Mouse (Mus musculus) ES-Bruce4 (cell line): ENCODE measurements at regions not wholly inside any gene's neighbourhood (a gene's known extent, or its start where the extent isn't known, plus 50 kb on each side); places are given as distances from the start of the nearest gene placed in this dataset.

ENCODE experiments used
- CTCF ChIP-seq: IDR thresholded peaks from one replicate; pipeline ENCODE4 v1.8.1; 2011; ENCODE audit warnings: low read depth, low read length
- EP300 ChIP-seq: IDR thresholded peaks from 2 replicates; pipeline ENCODE4 v1.6.1; 2011; ENCODE audit warnings: low read depth, low read length; ENCODE audit not compliant: insufficient read depth

GRCm38 (mm10) chr4:31052077-31052677, 911.7 kb upstream of the Map3k7 start:
- TF ChIP-seq EP300 = no peak
- no peak for TF ChIP-seq CTCF
